Mouse (Mus musculus) thymus, postnatal 0 days (tissue): Measurements from ENCODE around the gene Gm39115. TPM values are rescaled to one million over a fixed set of nuclear protein-coding genes. Genes with fewer than 3 reads are reported as not detected.
A peak's percentile ranks its signal among the peaks of the same experiment; 100 is the strongest.

Experiments used
- DNase-seq: peaks from one replicate; pipeline ENCODE4 v3.0.0-alpha.2; 2015; ENCODE audit warnings: low spot score
- polyA plus RNA-seq: library from polyadenylated mRNA; unstranded; fragments of >200 nt; fragmentation: Nextera tagmentation; extraction: Ambion mirVana; gene quantifications from 2 replicates; pipeline ENCODE4 v1.2.1, GENCODE M21; 2015

The Gm39115 gene
- polyA plus RNA-seq, 1 experiment from 2014 or later: not detected

DNA sequence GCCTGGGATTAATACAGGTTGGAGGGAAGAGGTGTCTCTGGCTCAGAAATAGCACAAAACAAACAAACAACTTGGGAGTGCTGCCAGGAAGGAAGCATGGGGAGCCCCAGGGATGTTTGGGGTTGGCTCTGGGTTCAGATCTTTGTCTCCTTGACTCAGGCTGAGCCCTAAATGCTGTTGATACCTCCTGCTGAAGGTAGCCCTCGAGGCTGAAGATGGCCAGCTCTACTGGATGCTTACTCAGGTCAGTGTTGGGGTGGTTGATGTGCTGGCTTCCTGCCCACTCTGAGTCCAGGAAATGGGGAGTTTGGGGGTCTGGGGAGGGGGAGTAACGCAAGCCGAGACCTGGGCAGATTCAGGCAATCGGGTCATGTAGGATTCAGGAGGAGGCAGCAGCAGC lies 39.1 kb downstream of the Gm39115 start:
- no peak for DNase-seq

DNA sequence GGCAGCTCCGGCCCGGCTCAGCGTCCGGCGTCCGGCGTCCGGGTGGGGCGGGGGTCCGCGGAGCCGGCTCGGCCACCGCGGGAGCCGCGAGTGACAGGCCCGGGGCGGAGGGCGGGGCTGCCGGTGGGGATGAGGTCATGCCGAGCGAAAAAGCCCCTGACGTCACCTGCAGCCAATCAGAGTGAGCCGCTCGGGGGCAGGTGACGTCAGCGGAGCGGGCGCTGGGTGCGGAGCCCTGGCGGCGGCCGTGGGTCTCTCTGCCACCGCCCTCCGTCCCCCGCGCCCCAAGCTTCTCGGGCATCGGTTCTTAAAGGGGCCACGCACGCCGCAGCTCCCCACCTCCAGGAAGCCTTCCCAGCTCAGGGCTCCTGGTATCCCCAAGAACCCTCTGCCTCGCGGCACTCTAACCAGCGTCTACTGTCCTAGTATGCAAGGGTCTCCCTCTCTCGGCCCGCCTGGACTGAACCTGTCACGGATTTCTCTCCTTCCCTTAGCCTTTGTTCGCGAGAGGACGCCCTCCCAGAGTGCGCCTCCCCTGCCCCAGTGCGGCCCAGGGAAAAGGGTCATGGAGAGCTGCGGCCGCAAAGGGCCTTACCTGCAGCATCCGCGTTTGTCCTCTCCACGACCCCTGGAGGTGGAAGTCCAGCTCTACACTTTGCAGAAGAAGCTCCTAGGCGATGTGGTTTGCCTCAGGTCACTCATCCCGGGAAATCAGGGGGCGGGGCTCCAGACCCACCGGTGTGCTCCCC lies 40.5 kb downstream of the Gm39115 start, which contains the start of gene Dusp8:
Dusp8 (minus strand) TSS at position 661 of the 749 bp plus-strand sequence.
- DNase-seq: peak; percentile 83

- no peak for DNase-seq
Measured at GRCm38 (mm10) chr7:142094301-142095143, 41.3 kb downstream of the Gm39115 start.

GRCm38 (mm10) chr7:142093696-142094240 lies 42.1 kb downstream of the Gm39115 start:
- no peak for DNase-seq

DNA sequence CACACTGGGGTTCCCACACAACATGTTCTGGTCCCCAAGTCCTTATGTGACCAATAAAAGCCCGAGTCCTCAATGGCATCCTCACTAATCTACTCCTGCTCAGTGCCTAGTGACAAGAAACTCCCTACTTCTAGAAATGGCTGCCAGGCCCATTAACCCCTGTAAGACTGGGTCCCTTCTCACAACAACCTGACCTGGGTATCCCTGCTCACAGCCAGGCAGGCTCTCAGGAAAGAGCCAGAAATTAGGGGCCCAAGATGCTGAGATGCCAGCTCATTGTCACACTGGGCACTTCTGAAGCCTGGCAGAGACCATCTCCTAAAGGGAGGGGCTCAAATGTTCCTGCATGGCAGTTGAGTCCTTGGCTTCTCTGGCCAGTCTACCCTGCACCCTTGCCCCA lies 42.8 kb downstream of the Gm39115 start:
- DNase-seq: no peak

DNA sequence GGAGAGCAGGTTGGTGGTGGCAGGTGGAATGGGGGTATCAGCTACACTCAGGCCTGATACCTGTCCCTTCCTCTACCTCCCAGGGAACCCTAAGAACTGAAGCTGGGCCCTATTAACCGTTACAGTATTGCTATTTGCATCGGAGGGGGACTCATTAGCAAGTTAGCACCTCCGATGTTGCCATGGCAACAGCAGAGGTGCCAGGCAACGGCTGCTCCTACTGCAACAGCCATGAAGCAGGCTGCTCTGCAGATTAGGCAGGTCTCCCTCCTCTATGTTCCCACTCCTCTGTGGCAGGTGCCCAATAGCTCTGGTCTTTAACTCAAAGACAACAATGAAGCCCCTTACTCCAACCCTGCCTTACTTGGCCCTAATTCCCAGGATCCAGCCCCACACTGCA lies 44.0 kb downstream of the Gm39115 start:
- no peak for DNase-seq

DNA sequence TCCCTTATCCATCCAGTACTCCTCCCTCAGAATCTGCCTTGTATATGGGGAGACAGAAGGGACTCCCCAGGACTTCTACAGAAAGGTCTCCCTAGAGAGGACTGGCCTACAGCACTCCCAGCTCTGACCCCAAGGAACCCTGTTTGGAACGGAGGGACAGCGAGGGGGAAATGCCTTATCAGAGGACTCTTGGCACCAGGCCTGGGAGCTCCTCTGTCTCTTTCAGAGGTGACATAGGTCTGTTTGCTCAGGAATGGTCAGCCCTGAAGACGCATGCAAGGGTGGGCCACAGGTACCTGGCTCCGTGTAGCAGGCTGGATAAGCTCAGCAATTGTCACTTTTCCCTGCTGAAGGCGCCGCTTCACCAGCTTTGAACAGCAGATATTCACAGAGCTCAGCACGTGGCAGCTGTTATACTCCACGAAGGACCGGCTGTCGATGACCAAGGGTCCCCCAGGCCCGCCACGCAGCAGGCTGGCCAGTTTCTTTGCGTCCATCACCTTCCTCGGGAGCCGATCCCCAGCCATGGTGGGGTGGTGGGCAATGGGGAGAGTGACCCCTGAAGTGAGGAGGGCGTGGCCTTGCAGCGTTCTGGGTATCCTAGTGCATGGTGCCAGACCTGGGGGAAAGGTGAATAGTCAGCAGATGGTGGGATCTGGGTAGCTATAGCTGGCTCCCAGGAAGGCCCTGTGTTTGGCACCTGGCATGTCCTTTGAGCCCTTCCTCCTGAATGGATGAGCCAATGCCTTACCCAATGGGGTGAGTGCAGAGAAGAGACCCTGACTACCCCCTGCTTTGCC lies 46.0 kb downstream of the Gm39115 start:
- no peak for DNase-seq

GRCm38 (mm10) chr7:142088886-142089285 lies 46.9 kb downstream of the Gm39115 start:
- DNase-seq: no peak

DNA sequence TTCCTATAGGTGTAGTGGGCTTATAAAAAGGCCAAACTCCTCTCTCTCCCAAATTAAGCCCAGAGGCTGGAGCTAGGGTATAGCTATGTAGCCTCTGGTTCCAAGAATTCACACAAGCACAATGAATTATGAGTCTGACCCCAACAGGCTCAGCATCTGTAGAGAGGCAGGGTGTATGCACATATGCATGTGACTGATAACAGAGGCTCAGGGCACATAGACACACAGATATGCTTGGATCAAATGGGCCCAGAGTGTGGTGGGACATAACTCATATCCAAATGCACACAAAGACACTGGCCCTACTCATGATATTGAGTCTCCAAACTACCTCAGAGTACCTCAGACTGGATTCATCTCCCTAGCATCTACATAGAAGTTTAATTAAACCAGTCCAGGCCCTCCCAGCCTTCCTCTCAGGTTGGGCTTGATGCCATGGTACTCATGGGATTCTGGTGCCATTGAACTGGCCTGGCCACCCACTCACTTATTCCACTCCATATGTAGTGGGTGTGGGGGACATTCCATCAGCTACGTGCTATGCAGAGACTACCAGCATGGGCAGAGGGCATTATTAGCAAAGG lies 48.7 kb downstream of the Gm39115 start:
- DNase-seq: no peak

DNA sequence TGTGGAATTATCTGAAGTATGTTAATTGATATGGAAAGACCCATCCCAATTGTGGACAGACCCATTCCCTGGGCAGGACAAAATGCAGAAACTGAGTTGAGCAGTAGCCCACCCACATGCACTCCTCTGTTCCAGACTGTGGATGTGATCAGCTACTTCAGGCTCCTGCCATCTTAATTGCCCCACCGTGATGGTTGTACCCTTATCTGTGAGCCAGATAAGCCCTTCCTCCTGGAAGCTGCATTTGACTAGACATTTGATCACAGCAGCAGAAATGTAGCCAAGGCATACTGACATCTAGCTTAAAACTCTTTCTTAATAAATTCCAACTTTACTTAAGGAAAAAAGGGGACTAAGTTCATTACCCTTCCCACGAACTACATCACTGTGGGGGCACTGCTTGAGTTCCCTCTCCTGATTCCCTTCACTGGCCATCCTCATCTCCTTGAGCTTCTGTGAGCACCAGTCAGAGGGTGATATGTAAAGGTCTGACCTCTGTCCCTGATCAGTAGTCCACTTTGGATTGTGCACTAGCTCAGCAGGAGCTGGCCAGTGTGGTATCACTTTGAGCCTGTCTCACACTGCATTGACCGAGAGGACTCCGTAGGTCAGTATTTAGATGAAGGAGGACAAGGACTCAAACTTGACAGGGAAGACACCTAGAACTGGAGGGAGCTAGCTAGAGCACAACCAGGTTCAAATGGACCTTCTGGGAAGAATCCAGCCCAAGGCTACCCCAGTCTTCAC lies 49.5 kb downstream of the Gm39115 start:
- DNase-seq: no peak

Other genes starting within 250 kb of the Gm39115 start
- gene Tollip, start 217.5 kb downstream of the Gm39115 start, polyA plus RNA-seq: 50.6 and 51.6 TPM in 2 replicates
- 0.32 and 0.57 TPM in 2 replicates for gene Brsk2, start 186.3 kb downstream of the Gm39115 start, polyA plus RNA-seq
- 92.2 and 93.5 TPM in 2 replicates for gene Mob2, start 75.0 kb downstream of the Gm39115 start, polyA plus RNA-seq
- 0.34 and 0.58 TPM in 2 replicates for gene Dusp8, start 40.2 kb downstream of the Gm39115 start, polyA plus RNA-seq
- not detected in 2 replicates for gene Gm45618, start 15.3 kb downstream of the Gm39115 start, polyA plus RNA-seq
- gene Gm45337, start 8.6 kb upstream of the Gm39115 start, polyA plus RNA-seq: not detected in 2 replicates
- not detected in 2 replicates for gene Gm29735, start 21.1 kb upstream of the Gm39115 start, polyA plus RNA-seq
- not detected in 2 replicates for gene Gm4553, start 29.7 kb upstream of the Gm39115 start, polyA plus RNA-seq
- gene Krtap5-2, start 40.0 kb upstream of the Gm39115 start, polyA plus RNA-seq: not detected in 2 replicates
- gene Gm10153, start 54.4 kb upstream of the Gm39115 start, polyA plus RNA-seq: not detected in 2 replicates
- not detected in 2 replicates for gene Krtap5-3, start 65.3 kb upstream of the Gm39115 start, polyA plus RNA-seq
- gene Gm7579, start 75.8 kb upstream of the Gm39115 start, polyA plus RNA-seq: not detected in 2 replicates
- 0.16 TPM in 1 of 2 replicates, not detected in the other for gene Krtap5-5, start 93.9 kb upstream of the Gm39115 start, polyA plus RNA-seq
- not detected in 2 replicates for gene Gm40460, start 105.0 kb upstream of the Gm39115 start, polyA plus RNA-seq
- not detected in 2 replicates for gene Gm2431, start 122.3 kb upstream of the Gm39115 start, polyA plus RNA-seq
- not detected in 2 replicates for gene Gm4559, start 138.3 kb upstream of the Gm39115 start, polyA plus RNA-seq
- not detected in 2 replicates for gene Krtap5-1, start 161.1 kb upstream of the Gm39115 start, polyA plus RNA-seq
- not detected in 2 replicates for gene Krtap5-4, start 167.5 kb upstream of the Gm39115 start, polyA plus RNA-seq
- gene Ifitm10, start 237.7 kb upstream of the Gm39115 start, polyA plus RNA-seq: 8.5 and 10.6 TPM in 2 replicates
- gene Gm49369, start 246.6 kb upstream of the Gm39115 start, polyA plus RNA-seq: 5.1 TPM in 1 of 2 replicates, not detected in the other